Mouse (Mus musculus) intestine, embryonic 14.5 days (tissue): ENCODE data around the gene Nmnat2. TPM values are rescaled to one million over a fixed set of nuclear protein-coding genes. Genes with fewer than 3 reads are reported as not detected.
A peak's percentile ranks its signal among the peaks of the same experiment; 100 is the strongest.

Experiments used
- ATAC-seq: fragments of 200-750 bp; cut with Nextera tagmentation; replicated peaks from 2 replicates; pipeline ENCODE4 v1.8.0; 2017; ENCODE audit warnings: low read depth, moderate number of reproducible peaks, moderate TSS enrichment, moderate library complexity; ENCODE audit not compliant: low FRiP score, low TSS enrichment
- DNase-seq: peaks from one replicate; pipeline ENCODE4 v3.0.0-alpha.2; 2018; ENCODE audit warnings: low spot score
- H3K27ac ChIP-seq: fragments of 300-500 bp; sonication (generic); 2 replicates; pipeline ENCODE4 v1.5.1; 2014; ENCODE audit warnings: low read depth, mild to moderate bottlenecking, control low read depth
- H3K27me3 ChIP-seq: fragments of 300-500 bp; sonication (generic); replicated peaks from 2 replicates; pipeline ENCODE4 v1.6.1; 2014; ENCODE audit warnings: low read length, control low read depth; ENCODE audit not compliant: control insufficient read depth, insufficient read depth
- H3K36me3 ChIP-seq: fragments of 300-500 bp; sonication (generic); 2 replicates; pipeline ENCODE4 v1.6.1; 2014; ENCODE audit warnings: low read length, control low read depth; ENCODE audit not compliant: control insufficient read depth, insufficient read depth
- H3K4me1 ChIP-seq: fragments of 300-500 bp; sonication (generic); replicated peaks from 2 replicates; pipeline ENCODE4 v1.6.1; 2014; ENCODE audit warnings: low read length, control low read depth, mixed read lengths; ENCODE audit not compliant: control insufficient read depth, insufficient read depth
- H3K4me2 ChIP-seq: fragments of 300-500 bp; sonication (generic); 2 replicates; pipeline ENCODE4 v1.6.1; 2014; ENCODE audit warnings: low read length
- H3K4me3 ChIP-seq: fragments of 300-500 bp; sonication (generic); 2 replicates; pipeline ENCODE4 v1.5.1; 2014; ENCODE audit warnings: low read depth, low read length, control low read depth, mixed read lengths
- H3K9ac ChIP-seq: fragments of 300-500 bp; sonication (generic); 2 replicates; pipeline ENCODE4 v1.6.1; 2014; ENCODE audit warnings: mild to moderate bottlenecking, low read length
- H3K9me3 ChIP-seq: fragments of 300-500 bp; sonication (generic); 2 replicates; pipeline ENCODE4 v1.6.1; 2016; ENCODE audit warnings: low read length, control low read depth; ENCODE audit not compliant: control insufficient read depth
- WGBS: fragments of 180-500 bp; shearing (Covaris S2); extraction: QIAGEN DNeasy Blood & Tissue Kit; methylation state at CpG from one replicate; pipeline ENCODE4 v1.1.7; 2014; 5-methylcytosine and 5-hydroxymethylcytosine counted together
- polyA plus RNA-seq: library from polyadenylated mRNA; unstranded; fragments of >200 nt; fragmentation: Nextera tagmentation; extraction: Ambion mirVana; gene quantifications from 2 replicates; pipeline ENCODE4 v1.2.1, GENCODE M21; 2014

Gene Nmnat2
- polyA plus RNA-seq, 1 experiment from 2014 or later, result 3.5 TPM

- no peak overlapping the region for H3K27ac ChIP-seq
- H3K9ac ChIP-seq, result no peak overlapping the region
- 83% methylated on average over 8 of the region's 8 CpGs for WGBS
- H3K4me3 ChIP-seq, result no peak overlapping the region
- no peaks in the 10 kb centered on the region for H3K9me3 ChIP-seq
- H3K4me1 ChIP-seq, result no peaks in the 10 kb centered on the region
- H3K4me2 ChIP-seq, result no peak overlapping the region
- H3K36me3 ChIP-seq, result no peaks in the 10 kb centered on the region
- H3K27me3 ChIP-seq, result no peaks in the 10 kb centered on the region
- no peak for ATAC-seq
- no peak for DNase-seq
These were observed 160.5 kb downstream of the Nmnat2 start for GRCm38 (mm10) chr1:153115315-153115714.

- Histone ChIP-seq H3K9ac (no peak overlapping the region), H3K9me3 (no peaks in the 10 kb centered on the region), H3K36me3 (no peaks in the 10 kb centered on the region), H3K27ac (no peak overlapping the region), H3K4me1 (no peaks in the 10 kb centered on the region; the same call in 1 of the 2 replicates), H3K27me3 (no peaks in the 10 kb centered on the region), H3K4me2 (no peak overlapping the region), H3K4me3 (no peak overlapping the region)
- WGBS, result 63% methylated on average over 6 of the region's 6 CpGs
- DNase-seq, result no peak
- ATAC-seq, result no peak
These were observed 165.8 kb downstream of the Nmnat2 start for GRCm38 (mm10) chr1:153120544-153120943.

- no peaks in the 10 kb centered on the region; the same call in 1 of the 2 replicates for H3K4me1 ChIP-seq
- 74% methylated on average over 5 of the region's 5 CpGs for WGBS
- H3K4me3 ChIP-seq, result no peak overlapping the region
- H3K36me3 ChIP-seq, result no peaks in the 10 kb centered on the region
- H3K27me3 ChIP-seq, result no peaks in the 10 kb centered on the region
- H3K9ac ChIP-seq, result no peak overlapping the region
- ATAC-seq, result no peak
- no peak for DNase-seq
- H3K4me2 ChIP-seq, result no peak overlapping the region
- H3K27ac ChIP-seq, result no peak overlapping the region
- no peaks in the 10 kb centered on the region for H3K9me3 ChIP-seq
These were observed 166.5 kb downstream of the Nmnat2 start for GRCm38 (mm10) chr1:153121320-153121719.

GRCm38 (mm10) chr1:153122764-153123163, 168.0 kb downstream of the Nmnat2 start:
- 86% methylated on average over 4 of the region's 4 CpGs for WGBS
- H3K4me3 ChIP-seq, result no peak overlapping the region

GRCm38 (mm10) chr1:153124502-153124901, 169.7 kb downstream of the Nmnat2 start:
- Histone ChIP-seq H3K9ac (no peak overlapping the region), H3K36me3 (no peaks in the 10 kb centered on the region), H3K4me2 (no peak overlapping the region), H3K9me3 (no peaks in the 10 kb centered on the region), H3K4me3 (no peak overlapping the region), H3K4me1 (no peaks in the 10 kb centered on the region; the same call in 1 of the 2 replicates), H3K27me3 (no peaks in the 10 kb centered on the region), H3K27ac (no peak overlapping the region)
- DNase-seq, result no peak
- ATAC-seq, result no peak
- WGBS, result 68% methylated on average over 5 of the region's 5 CpGs

More at GRCm38 (mm10) chr1:153122764-153123163, 168.0 kb downstream of the Nmnat2 start:
- DNase-seq (no peak), ATAC-seq (no peak)
- Histone ChIP-seq H3K36me3 (no peaks in the 10 kb centered on the region), H3K4me2 (no peak overlapping the region), H3K9ac (no peak overlapping the region), H3K4me1 (no peaks in the 10 kb centered on the region; the same call in 1 of the 2 replicates), H3K9me3 (no peaks in the 10 kb centered on the region), H3K27me3 (no peaks in the 10 kb centered on the region), H3K27ac (no peak overlapping the region)

- Histone ChIP-seq H3K4me3 (no peak overlapping the region), H3K4me1 (no peaks in the 10 kb centered on the region; the same call in 1 of the 2 replicates), H3K27me3 (no peaks in the 10 kb centered on the region), H3K27ac (0 out of 2 replicates have a peak overlapping the region, but pooled peaks have one; percentile 8), H3K9ac (no peak overlapping the region), H3K9me3 (no peaks in the 10 kb centered on the region), H3K36me3 (no peaks in the 10 kb centered on the region), H3K4me2 (no peak overlapping the region)
- ATAC-seq, result no peak
- no peak for DNase-seq
- 70% methylated on average over 8 of the region's 8 CpGs for WGBS
These were observed 170.8 kb downstream of the Nmnat2 start for GRCm38 (mm10) chr1:153125287-153126275.

- Histone ChIP-seq H3K36me3 (no peaks in the 10 kb centered on the region), H3K27ac (peak overlapping the region; percentile 29; the same call in 1 of the 2 replicates), H3K4me1 (no peaks in the 10 kb centered on the region; the same call in 1 of the 2 replicates), H3K4me3 (no peak overlapping the region), H3K4me2 (no peak overlapping the region), H3K9me3 (no peaks in the 10 kb centered on the region), H3K9ac (no peak overlapping the region), H3K27me3 (no peaks in the 10 kb centered on the region)
- DNase-seq (no peak), ATAC-seq (peak; percentile 79)
- 70% methylated on average over 15 of the region's 15 CpGs for WGBS
These were observed 171.9 kb downstream of the Nmnat2 start for GRCm38 (mm10) chr1:153126491-153127381.

- H3K27me3 ChIP-seq, result no peaks in the 10 kb centered on the region
- no peak overlapping the region for H3K4me2 ChIP-seq
- H3K4me3 ChIP-seq, result no peak overlapping the region
- no peak for DNase-seq
- no peak overlapping the region for H3K9ac ChIP-seq
- no peaks in the 10 kb centered on the region; the same call in 1 of the 2 replicates for H3K4me1 ChIP-seq
- ATAC-seq, result no peak
- 79% methylated on average over 4 of the region's 4 CpGs for WGBS
- no peaks in the 10 kb centered on the region for H3K36me3 ChIP-seq
- H3K27ac ChIP-seq, result no peak overlapping the region
- no peaks in the 10 kb centered on the region for H3K9me3 ChIP-seq
These were observed 172.8 kb downstream of the Nmnat2 start for GRCm38 (mm10) chr1:153127622-153128021.
